Mouse (Mus musculus) hindbrain, embryonic 16.5 days (tissue): Measurements from ENCODE around the gene Tnfrsf4. TPM values are rescaled to one million over a fixed set of nuclear protein-coding genes. Genes with fewer than 3 reads are reported as not detected.

Source experiments
- ATAC-seq: fragments of 200-750 bp; cut with Nextera tagmentation; 2 replicates; pipeline ENCODE4 v1.8.0; 2017; ENCODE audit warnings: moderate TSS enrichment, moderate library complexity
- H3K27ac ChIP-seq: fragments of 300-500 bp; sonication (generic); 2 replicates; pipeline ENCODE4 v1.5.1; 2014; ENCODE audit warnings: low read depth, mild to moderate bottlenecking, control low read depth, low read length, moderate library complexity
- H3K27me3 ChIP-seq: fragments of 300-500 bp; sonication (generic); replicated peaks from 2 replicates; pipeline ENCODE4 v1.6.1; 2014; ENCODE audit warnings: low read length; ENCODE audit not compliant: control insufficient read depth, insufficient read depth
- H3K36me3 ChIP-seq: fragments of 300-500 bp; sonication (generic); 2 replicates; pipeline ENCODE4 v1.6.1; 2014; ENCODE audit warnings: mild to moderate bottlenecking, low read length, moderate library complexity, mixed read lengths; ENCODE audit not compliant: control insufficient read depth, insufficient read depth
- H3K4me1 ChIP-seq: fragments of 300-500 bp; sonication (generic); 2 replicates; pipeline ENCODE4 v1.6.1; 2014; ENCODE audit warnings: low read depth, low read length; ENCODE audit not compliant: control insufficient read depth, insufficient read depth
- H3K4me2 ChIP-seq: fragments of 300-500 bp; sonication (generic); 2 replicates; pipeline ENCODE4 v1.6.1; 2014; ENCODE audit warnings: mild to moderate bottlenecking, low read length, control low read depth, moderate library complexity
- H3K4me3 ChIP-seq: fragments of 300-500 bp; sonication (generic); 2 replicates; pipeline ENCODE4 v1.5.1; 2014; ENCODE audit warnings: mild to moderate bottlenecking, low read length, control low read depth, moderate library complexity
- H3K9ac ChIP-seq: fragments of 300-500 bp; sonication (generic); 2 replicates; pipeline ENCODE4 v1.6.1; 2014; ENCODE audit warnings: low read depth, mild to moderate bottlenecking, control low read depth, low read length, moderate library complexity
- H3K9me3 ChIP-seq: fragments of 300-500 bp; sonication (generic); 2 replicates; pipeline ENCODE4 v1.6.1; 2014; ENCODE audit warnings: mild to moderate bottlenecking, low read length, moderate library complexity; ENCODE audit not compliant: control insufficient read depth
- WGBS: fragments of 180-500 bp; shearing (Covaris S2); extraction: QIAGEN DNeasy Blood & Tissue Kit; methylation state at CpG from one replicate; pipeline ENCODE4 v1.1.7; 2014; 5-methylcytosine and 5-hydroxymethylcytosine counted together
- polyA plus RNA-seq: library from polyadenylated mRNA; unstranded; fragments of >200 nt; fragmentation: Nextera tagmentation; extraction: Ambion mirVana; gene quantifications from 2 replicates; pipeline ENCODE4 v1.2.1, GENCODE M21; 2015

Gene Tnfrsf4
- polyA plus RNA-seq, 1 experiment from 2014 or later = not detected

DNA sequence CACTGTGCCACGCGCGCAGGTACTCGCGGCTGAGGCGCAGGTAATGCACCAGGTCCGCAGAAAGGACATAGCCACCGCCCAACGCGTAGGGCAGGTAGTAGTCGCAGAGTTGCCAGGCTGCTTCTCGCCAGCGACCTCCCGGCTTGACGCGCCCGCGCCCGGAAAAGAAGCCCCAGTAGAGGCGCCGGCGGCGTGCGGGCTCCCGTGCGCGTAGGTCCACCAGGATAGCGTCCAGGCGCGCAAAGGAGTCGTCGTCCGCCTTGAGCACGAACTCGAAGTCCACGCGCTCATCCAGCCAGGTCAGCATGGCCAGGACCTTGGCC lies 21.8 kb upstream of the Tnfrsf4 start:
- Histone ChIP-seq H3K27ac (peak overlapping the region; percentile 97), H3K27me3 (no peaks in the 10 kb centered on the region), H3K9me3 (no peaks in the 10 kb centered on the region), H3K9ac (peak overlapping the region; percentile 91), H3K4me1 (peaks cover 21% of the 10 kb centered on the region), H3K36me3 (no peaks in the 10 kb centered on the region), H3K4me2 (peak overlapping the region; percentile 95), H3K4me3 (peak overlapping the region; percentile 80)
- no peak; the same call in 1 of the 2 replicates for ATAC-seq
- whole genome bisulfite sequencing = 24% methylated on average over 34 of the region's 37 CpGs

DNA sequence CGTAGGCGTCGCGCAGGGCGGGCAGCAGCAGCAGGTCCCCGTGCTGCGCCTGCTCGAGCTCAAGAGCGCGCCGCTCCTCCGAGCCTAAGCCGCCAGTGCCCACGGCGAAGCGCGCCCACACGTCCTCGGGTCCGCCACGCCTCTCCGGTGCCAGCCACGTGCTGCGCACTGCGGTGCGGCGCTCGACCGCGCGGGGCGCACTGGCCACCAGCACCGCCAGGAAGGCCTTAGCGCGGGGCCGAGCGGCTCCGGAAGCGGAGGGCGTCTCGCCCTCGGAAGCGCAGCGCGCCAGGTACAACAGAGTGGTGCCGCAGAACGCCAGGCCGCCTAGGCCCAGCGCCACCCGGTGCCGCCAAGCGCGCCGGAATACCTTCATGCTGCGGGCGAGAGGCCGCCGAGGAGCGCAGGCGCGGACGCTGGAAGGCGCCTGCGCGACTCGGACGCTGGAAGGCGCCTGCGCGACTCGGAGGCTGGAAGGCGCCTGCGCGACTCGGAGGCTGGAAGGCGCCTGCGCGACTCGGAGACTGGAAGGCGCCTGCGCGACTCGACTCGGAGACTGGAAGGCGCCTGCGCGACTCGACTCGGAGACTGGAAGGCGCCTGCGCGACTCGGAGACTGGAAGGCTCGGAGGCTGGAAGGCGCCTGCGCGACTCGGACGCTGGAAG lies 21.3 kb upstream of the Tnfrsf4 start, which contains the start of the genes B3galt6 and Sdf4:
Gene B3galt6, minus strand, starts transcription at position 409 of the 665 bp plus-strand sequence.
Gene Sdf4, plus strand, starts transcription at position 632 of the 665 bp plus-strand sequence.
- WGBS = under 1% methylated on average over 73 of the region's 99 CpGs
- peak within 1 kb of the TSS; percentile 95 for H3K4me2 ChIP-seq
- no peaks in the 10 kb centered on the region for H3K9me3 ChIP-seq
- ATAC-seq = peak; percentile 90
- H3K9ac ChIP-seq = peak within 1 kb of the TSS; percentile 91
- peak within 1 kb of the TSS; percentile 97 for H3K27ac ChIP-seq
- H3K4me3 ChIP-seq = peak within 1 kb of the TSS; percentile 80
- peaks cover 21% of the 10 kb centered on the region for H3K4me1 ChIP-seq
- no peaks in the 10 kb centered on the region for H3K27me3 ChIP-seq
- H3K36me3 ChIP-seq = peaks cover 2% of the 10 kb centered on the region

GRCm38 (mm10) chr4:155992906-155993547 lies 20.6 kb upstream of the Tnfrsf4 start:
- H3K36me3 ChIP-seq = peaks cover 7% of the 10 kb centered on the region
- H3K9ac ChIP-seq = peak overlapping the region; percentile 82
- peak overlapping the region; percentile 97 for H3K27ac ChIP-seq
- H3K4me2 ChIP-seq = peak overlapping the region; percentile 69
- H3K4me3 ChIP-seq = peak overlapping the region; percentile 80
- ATAC-seq = peak; percentile 86
- WGBS = 0% methylated on average over 64 of the region's 70 CpGs
- no peaks in the 10 kb centered on the region for H3K27me3 ChIP-seq
- peaks cover 21% of the 10 kb centered on the region for H3K4me1 ChIP-seq
- H3K9me3 ChIP-seq = no peaks in the 10 kb centered on the region

DNA sequence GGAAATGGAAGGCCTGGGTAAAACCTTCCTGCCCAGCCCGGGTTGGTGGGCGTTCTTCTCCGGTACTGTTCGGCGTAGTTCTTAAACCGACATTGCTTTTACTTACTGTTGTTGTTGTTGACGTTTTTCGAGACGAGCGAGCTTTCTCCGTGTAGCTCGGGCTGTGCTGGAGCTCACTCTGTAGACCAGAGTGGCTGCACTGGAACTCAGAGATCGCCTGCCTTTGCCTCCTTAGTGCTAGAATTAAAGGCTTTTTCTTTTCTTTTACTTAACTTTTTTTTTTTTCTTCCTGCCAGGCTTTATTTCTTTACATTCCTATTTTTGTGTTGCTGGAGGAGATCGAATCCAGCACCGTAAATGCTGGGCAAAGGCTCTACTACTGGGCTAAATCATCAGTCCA lies 20.0 kb upstream of the Tnfrsf4 start:
- Histone ChIP-seq H3K9ac (peak overlapping the region; percentile 82), H3K9me3 (no peaks in the 10 kb centered on the region), H3K36me3 (peaks cover 9% of the 10 kb centered on the region), H3K27ac (peak overlapping the region; percentile 97), H3K4me3 (peak overlapping the region; percentile 80), H3K4me2 (peak overlapping the region; percentile 69), H3K4me1 (peaks cover 21% of the 10 kb centered on the region), H3K27me3 (no peaks in the 10 kb centered on the region)
- ATAC-seq = no peak; the same call in 1 of the 2 replicates
- WGBS = 6% methylated on average over 15 of the region's 15 CpGs

DNA sequence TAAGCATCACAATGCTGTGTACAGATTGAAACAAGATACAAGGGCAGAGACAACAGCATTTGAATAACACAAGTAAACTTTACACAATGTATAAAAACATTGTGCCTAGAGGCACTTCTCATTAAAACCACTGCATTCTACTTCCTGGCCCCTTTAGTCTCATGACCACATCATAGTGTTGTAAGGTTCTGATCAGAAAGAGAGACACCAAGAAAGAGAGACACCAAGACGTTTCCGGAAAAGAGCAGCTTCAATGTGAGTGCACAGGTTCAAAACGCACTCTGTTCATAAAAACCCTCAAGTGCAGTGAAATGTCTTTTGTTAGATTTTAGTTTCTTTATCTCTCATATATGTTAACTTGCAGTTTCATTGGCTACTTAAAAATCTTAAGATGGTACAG lies 9.5 kb upstream of the Tnfrsf4 start:
- Histone ChIP-seq H3K4me3 (no peak overlapping the region), H3K36me3 (peaks cover 65% of the 10 kb centered on the region), H3K4me1 (no peaks in the 10 kb centered on the region), H3K9me3 (no peaks in the 10 kb centered on the region), H3K4me2 (no peak overlapping the region), H3K27me3 (no peaks in the 10 kb centered on the region), H3K9ac (no peak overlapping the region), H3K27ac (no peak overlapping the region)
- no peak for ATAC-seq
- 95% methylated on average over 3 of the region's 3 CpGs for WGBS

DNA sequence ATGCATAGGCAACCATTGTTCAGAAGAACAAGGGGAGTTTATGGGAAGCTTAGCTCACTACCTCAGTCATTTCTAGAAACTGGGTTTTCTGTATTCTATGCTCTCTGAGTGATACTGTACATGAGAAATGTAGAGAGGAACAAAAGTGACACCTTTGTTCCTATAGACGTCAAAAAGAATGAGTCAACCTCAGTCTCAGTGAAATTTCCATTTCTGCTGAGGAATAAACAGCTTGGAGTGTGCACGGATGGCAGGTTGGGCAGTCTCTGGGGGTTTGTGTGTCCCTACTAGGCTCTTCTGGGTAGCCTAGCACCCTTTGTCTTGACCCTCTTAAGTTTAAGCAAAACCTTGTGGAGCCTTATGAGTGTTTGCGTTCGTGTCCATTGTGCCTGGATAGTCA lies 5.3 kb upstream of the Tnfrsf4 start:
- WGBS = 96% methylated on average over 4 of the region's 4 CpGs

DNA sequence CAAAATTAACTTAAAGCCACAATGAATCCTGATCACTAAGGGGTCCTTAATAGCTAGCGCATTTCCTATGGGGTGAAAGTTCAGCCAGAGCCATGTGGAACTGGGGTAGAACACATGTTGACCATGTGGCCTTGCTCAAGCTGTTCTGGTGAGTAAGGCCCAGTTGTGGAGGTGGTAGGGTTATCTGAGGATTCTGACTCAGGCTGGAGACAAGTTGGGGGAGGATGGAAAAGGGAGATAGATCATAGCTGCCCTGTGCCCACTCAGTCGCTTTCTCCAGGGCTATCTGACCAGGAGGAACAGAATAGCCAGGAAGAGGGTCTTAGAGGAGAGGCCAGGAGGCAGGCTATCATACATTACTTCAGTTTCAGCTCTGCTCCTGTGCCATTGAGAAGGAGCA lies 793 bp downstream of the Tnfrsf4 start:
- Histone ChIP-seq H3K4me3 (no peak overlapping the region), H3K4me1 (no peaks in the 10 kb centered on the region), H3K27me3 (no peaks in the 10 kb centered on the region), H3K9ac (no peak overlapping the region), H3K9me3 (no peaks in the 10 kb centered on the region), H3K4me2 (no peak overlapping the region), H3K36me3 (peaks cover 22% of the 10 kb centered on the region), H3K27ac (no peak overlapping the region)
- 97% methylated on average over 2 of the region's 2 CpGs for WGBS
- no peak for ATAC-seq

More for the DNA sequence above, 5.3 kb upstream of the Tnfrsf4 start:
- Histone ChIP-seq H3K9ac (no peak overlapping the region), H3K4me1 (no peaks in the 10 kb centered on the region), H3K27ac (no peak overlapping the region), H3K9me3 (no peaks in the 10 kb centered on the region), H3K4me3 (no peak overlapping the region), H3K4me2 (no peak overlapping the region), H3K36me3 (peaks cover 55% of the 10 kb centered on the region), H3K27me3 (no peaks in the 10 kb centered on the region)
- no peak for ATAC-seq

- ATAC-seq = no peak
- 93% methylated on average over 12 of the region's 12 CpGs for WGBS
These were observed 6.1 kb downstream of the Tnfrsf4 start for GRCm38 (mm10) chr4:156019771-156020170.

DNA sequence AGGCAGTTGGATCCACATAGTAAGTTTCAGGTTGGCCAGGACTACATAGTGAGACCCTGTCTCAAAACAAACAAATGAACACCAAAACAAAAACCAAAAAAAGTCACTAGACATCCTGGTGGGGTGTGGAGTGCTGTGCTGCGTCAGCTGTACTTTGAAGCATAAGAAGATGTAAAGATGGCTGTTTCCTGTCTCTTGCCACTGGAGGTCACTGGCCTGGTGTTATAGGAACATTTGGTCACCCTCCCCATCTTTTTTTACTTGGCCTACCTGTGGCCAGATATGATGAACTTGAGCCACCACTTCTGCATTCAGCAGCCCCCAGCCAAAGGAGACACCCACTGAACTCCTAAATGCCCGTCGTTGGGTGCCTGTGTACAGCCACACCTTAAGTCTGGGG lies 7.7 kb downstream of the Tnfrsf4 start:
- Histone ChIP-seq H3K4me3 (no peak overlapping the region), H3K4me1 (no peaks in the 10 kb centered on the region), H3K9ac (no peak overlapping the region), H3K4me2 (no peak overlapping the region), H3K9me3 (no peaks in the 10 kb centered on the region), H3K27me3 (no peaks in the 10 kb centered on the region), H3K36me3 (no peaks in the 10 kb centered on the region), H3K27ac (no peak overlapping the region)
- WGBS = 78% methylated on average over 3 of the region's 3 CpGs
- no peak for ATAC-seq

More at GRCm38 (mm10) chr4:156019771-156020170, 6.1 kb downstream of the Tnfrsf4 start:
- no peaks in the 10 kb centered on the region for H3K4me1 ChIP-seq
- H3K4me2 ChIP-seq = no peak overlapping the region
- no peak overlapping the region for H3K27ac ChIP-seq
- no peak overlapping the region for H3K9ac ChIP-seq
- no peaks in the 10 kb centered on the region for H3K9me3 ChIP-seq
- no peak overlapping the region for H3K4me3 ChIP-seq
- H3K36me3 ChIP-seq = no peaks in the 10 kb centered on the region
- H3K27me3 ChIP-seq = no peaks in the 10 kb centered on the region
